Mouse (Mus musculus) lung, embryonic 14.5 days (tissue): Measurements from ENCODE around the gene Myo9a. TPM values are rescaled to one million over a fixed set of nuclear protein-coding genes. Genes with fewer than 3 reads are reported as not detected.
"Not testable (repeated sequence)": the region's sequence is repeated elsewhere in the genome, so short reads cannot be mapped to it uniquely, and the experiment has no call there.

Experiments
- ATAC-seq: fragments of 200-750 bp; cut with Nextera tagmentation; 2 replicates; pipeline ENCODE4 v1.8.0; 2017; ENCODE audit warnings: mild to moderate bottlenecking, moderate TSS enrichment, moderate library complexity; ENCODE audit not compliant: insufficient read depth
- DNase-seq: peaks from one replicate; pipeline ENCODE4 v3.0.0-alpha.2; 2015
- H3K27ac ChIP-seq: fragments of 300-500 bp; sonication (generic); 2 replicates; pipeline ENCODE4 v1.5.1; 2014; ENCODE audit warnings: low read depth, mild to moderate bottlenecking, moderate library complexity
- H3K27me3 ChIP-seq: fragments of 300-500 bp; sonication (generic); 2 replicates; pipeline ENCODE4 v1.6.1; 2014; ENCODE audit warnings: low read length, control low read depth; ENCODE audit not compliant: insufficient read depth
- H3K36me3 ChIP-seq: fragments of 300-500 bp; sonication (generic); 2 replicates; pipeline ENCODE4 v1.6.1; 2014; ENCODE audit warnings: control low read depth; ENCODE audit not compliant: insufficient read depth
- H3K4me1 ChIP-seq: fragments of 300-500 bp; sonication (generic); 2 replicates; pipeline ENCODE4 v1.6.1; 2014; ENCODE audit warnings: antibody characterized with exemption, control low read depth; ENCODE audit not compliant: insufficient read depth
- H3K4me2 ChIP-seq: fragments of 300-500 bp; sonication (generic); 2 replicates; pipeline ENCODE4 v1.6.1; 2014; ENCODE audit warnings: mild to moderate bottlenecking
- H3K4me3 ChIP-seq: fragments of 300-500 bp; sonication (generic); 2 replicates; pipeline ENCODE4 v1.5.1; 2014; ENCODE audit warnings: low read depth, low read length
- H3K9ac ChIP-seq: fragments of 300-500 bp; sonication (generic); 2 replicates; pipeline ENCODE4 v1.6.1; 2014
- H3K9me3 ChIP-seq: fragments of 300-500 bp; sonication (generic); 2 replicates; pipeline ENCODE4 v1.6.1; 2016; ENCODE audit warnings: low read depth, low read length, control low read depth
- CTCF ChIP-seq: IDR thresholded peaks from 2 replicates; pipeline ENCODE4 v1.5.1; 2016; ENCODE audit warnings: antibody characterized with exemption, low read depth
- WGBS: fragments of 180-500 bp; shearing (Covaris S2); extraction: QIAGEN DNeasy Blood & Tissue Kit; methylation state at CpG from one replicate; pipeline ENCODE4 v1.1.7; 2014; 5-methylcytosine and 5-hydroxymethylcytosine counted together
- polyA plus RNA-seq: library from polyadenylated mRNA; unstranded; fragments of >200 nt; fragmentation: Nextera tagmentation; extraction: Ambion mirVana; gene quantifications from 2 replicates; pipeline ENCODE4 v1.2.1, GENCODE M21; 2014

The Myo9a gene
- polyA plus RNA-seq, 1 experiment from 2014 or later, result 17.6 TPM

DNA sequence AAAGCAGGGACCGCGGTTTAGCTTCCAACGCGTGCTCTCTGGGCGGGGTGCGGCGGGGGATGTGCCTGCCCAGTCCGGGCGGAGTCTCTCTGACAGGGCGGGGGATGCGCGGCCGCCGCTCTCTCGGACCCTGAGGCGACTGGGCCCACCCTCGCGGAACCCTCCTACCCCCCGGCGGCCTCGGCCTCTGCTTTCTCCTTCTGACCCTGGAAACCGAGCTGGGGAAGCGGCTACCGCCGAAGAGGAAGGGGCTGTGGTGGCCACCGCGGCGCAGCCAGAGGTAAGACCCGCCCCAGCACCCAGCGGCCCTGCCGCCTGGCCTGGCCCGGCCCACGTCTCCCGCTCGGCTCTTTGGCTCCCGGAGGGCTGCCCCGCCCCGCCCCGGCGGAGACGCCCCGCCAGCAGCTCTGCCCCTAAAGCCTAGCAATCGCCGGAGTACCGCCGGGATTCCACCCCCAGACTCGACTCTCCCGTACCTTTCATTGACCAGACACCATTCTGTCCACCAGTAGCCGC lies 428 bp downstream of the Myo9a start:
- peak; percentile 96 for ATAC-seq
- no peak for TF ChIP-seq CTCF
- Histone ChIP-seq H3K36me3 (no peaks in the 10 kb centered on the region), H3K27me3 (no peaks in the 10 kb centered on the region), H3K4me2 (peak overlapping the region; percentile 82), H3K9me3 (no peaks in the 10 kb centered on the region), H3K4me1 (peaks cover 9% of the 10 kb centered on the region; the same call in 1 of the 2 replicates), H3K27ac (peak overlapping the region; percentile 94), H3K9ac (peak overlapping the region; percentile 86), H3K4me3 (peak overlapping the region; percentile 80)
- peak; percentile 88 for DNase-seq
- under 1% methylated on average over 48 of the region's 49 CpGs for WGBS

GRCm38 (mm10) chr9:59751966-59752365 lies 1.3 kb downstream of the Myo9a start:
- DNase-seq, result peak; percentile 49
- WGBS, result 5% methylated on average over 2 of the region's 2 CpGs
- peak overlapping the region; percentile 86 for H3K9ac ChIP-seq
- H3K36me3 ChIP-seq, result no peaks in the 10 kb centered on the region
- ATAC-seq, result no peak
- H3K9me3 ChIP-seq, result no peaks in the 10 kb centered on the region
- H3K4me1 ChIP-seq, result peaks cover 9% of the 10 kb centered on the region; the same call in 1 of the 2 replicates
- H3K4me2 ChIP-seq, result peak overlapping the region; percentile 82
- peak overlapping the region; percentile 80 for H3K4me3 ChIP-seq
- no peak for TF ChIP-seq CTCF
- 0 out of 2 replicates have a peak overlapping the region, but pooled peaks have one; percentile 12 for H3K27ac ChIP-seq
- H3K27me3 ChIP-seq, result no peaks in the 10 kb centered on the region

DNA sequence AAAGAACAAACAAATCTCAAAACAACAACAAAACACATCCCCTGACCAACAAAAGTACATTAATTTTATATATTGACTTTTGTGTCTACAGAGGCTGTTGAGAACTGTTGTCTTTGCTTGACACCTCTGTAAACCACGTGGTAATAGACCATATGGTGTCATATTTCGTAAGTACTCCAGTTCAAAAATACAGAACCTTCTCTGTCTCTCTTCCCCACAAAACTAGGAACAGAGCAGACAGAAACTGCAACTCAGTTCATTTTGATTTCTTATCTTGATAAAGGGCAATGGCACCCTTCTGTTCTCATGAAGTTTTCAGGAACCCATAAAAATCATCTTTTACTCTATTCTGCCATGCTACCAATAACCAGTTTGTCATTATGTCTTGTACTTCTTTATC lies 4.5 kb downstream of the Myo9a start:
- Histone ChIP-seq H3K9me3 (no peaks in the 10 kb centered on the region), H3K9ac (no peak overlapping the region), H3K4me3 (no peak overlapping the region), H3K36me3 (no peaks in the 10 kb centered on the region), H3K4me2 (no peak overlapping the region), H3K27me3 (no peaks in the 10 kb centered on the region), H3K4me1 (peaks cover 3% of the 10 kb centered on the region; the same call in 1 of the 2 replicates), H3K27ac (no peak overlapping the region)
- 50% methylated on average over 2 of the region's 2 CpGs for WGBS
- DNase-seq (no peak), ATAC-seq (no peak)
- TF ChIP-seq CTCF, result no peak

- H3K27me3 ChIP-seq, H3K4me2 ChIP-seq, H3K9ac ChIP-seq, DNase-seq, H3K27ac ChIP-seq, H3K4me3 ChIP-seq, H3K9me3 ChIP-seq, H3K4me1 ChIP-seq, H3K36me3 ChIP-seq, ATAC-seq: not testable (repeated sequence)
- WGBS, result 88% methylated on average over 2 of the region's 3 CpGs
Observed at GRCm38 (mm10) chr9:59757016-59757415, 6.3 kb downstream of the Myo9a start.

GRCm38 (mm10) chr9:59760515-59760914 lies 9.8 kb downstream of the Myo9a start:
- WGBS, result 60% methylated on average over 3 of the region's 3 CpGs
- no peak overlapping the region for H3K4me2 ChIP-seq

DNA sequence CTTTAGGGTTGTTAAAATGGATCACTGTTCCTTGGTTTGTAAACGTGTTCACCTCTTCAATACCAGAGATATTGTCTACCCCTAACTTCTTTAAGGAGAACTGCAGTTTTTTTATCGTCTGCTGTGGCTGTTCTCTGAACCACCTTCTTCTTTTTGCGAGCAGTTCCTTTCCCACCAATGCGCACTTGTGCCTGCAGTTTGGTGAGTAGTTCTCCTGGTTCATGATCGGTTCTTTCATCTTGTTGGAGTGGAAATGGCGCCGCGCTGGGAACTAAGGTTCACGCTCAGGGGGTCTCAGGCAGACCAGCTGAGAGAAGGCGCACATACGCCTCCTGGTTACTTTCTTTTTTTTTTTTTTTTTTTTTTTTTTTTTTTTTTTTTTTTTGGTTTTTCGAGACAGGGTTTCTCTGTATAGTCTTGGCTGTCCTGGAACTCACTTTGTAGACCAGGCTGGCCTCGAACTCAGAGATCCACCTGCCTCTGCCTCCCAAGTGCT lies 16.3 kb downstream of the Myo9a start:
- H3K27me3 ChIP-seq, H3K4me2 ChIP-seq, H3K4me1 ChIP-seq, H3K27ac ChIP-seq, H3K9me3 ChIP-seq, H3K36me3 ChIP-seq, DNase-seq, ATAC-seq, H3K4me3 ChIP-seq, H3K9ac ChIP-seq: not testable (repeated sequence)
- 88% methylated on average over 12 of the region's 13 CpGs for WGBS

More at GRCm38 (mm10) chr9:59760515-59760914, 9.8 kb downstream of the Myo9a start:
- Histone ChIP-seq H3K27ac (no peak overlapping the region), H3K9ac (no peak overlapping the region), H3K36me3 (no peaks in the 10 kb centered on the region), H3K9me3 (no peaks in the 10 kb centered on the region), H3K4me3 (no peak overlapping the region), H3K4me1 (no peaks in the 10 kb centered on the region), H3K27me3 (no peaks in the 10 kb centered on the region)
- TF ChIP-seq CTCF, result no peak; the same call in 1 of the 2 replicates
- DNase-seq, result no peak
- no peak for ATAC-seq

- 69% methylated on average over 3 of the region's 3 CpGs for WGBS
- not testable (repeated sequence) for H3K4me1 ChIP-seq, H3K27me3 ChIP-seq, H3K4me2 ChIP-seq, H3K27ac ChIP-seq, H3K9ac ChIP-seq, H3K9me3 ChIP-seq, ATAC-seq, H3K4me3 ChIP-seq, DNase-seq
- peaks cover 26% of the 10 kb centered on the region for H3K36me3 ChIP-seq
Observed at GRCm38 (mm10) chr9:59806046-59806774, 55.5 kb downstream of the Myo9a start.
